Mouse (Mus musculus): ENCODE results near the gene Cisd1.

GRCm38 (mm10) chr10:71349290-71349689 is 4.5 kb upstream of the Cisd1 start:
- no peak for TF ChIP-seq CTCF (IDR thresholded peaks at IDR 0.05; ENCODE audit: low read depth)
- TF ChIP-seq EP300 (IDR thresholded peaks at IDR 0.05; ENCODE audit: low read depth): no peak

Data from liver, embryonic 14.5 days (tissue).